Mouse (Mus musculus): ENCODE data around the gene Arx.

Gene Arx

GRCm38 (mm10) chrX:93286291-93286893 is at the start of gene Arx:
Gene Arx, plus strand, starts transcription at chrX:93286445.
- peak; percentile 8 for DNase-seq (ENCODE audit: low spot score)

- DNase-seq (ENCODE audit: low spot score) = no peak
Measured at GRCm38 (mm10) chrX:93251329-93251728, 34.9 kb upstream of the Arx start.

GRCm38 (mm10) chrX:93275689-93276088 is 10.6 kb upstream of the Arx start:
- DNase-seq (ENCODE audit: low spot score) = no peak

- DNase-seq (ENCODE audit: low spot score) = no peak
Measured at GRCm38 (mm10) chrX:93279940-93280339, 6.3 kb upstream of the Arx start.

GRCm38 (mm10) chrX:93281028-93281723 is 5.1 kb upstream of the Arx start:
- peak; percentile 19 for DNase-seq (ENCODE audit: low spot score)

- DNase-seq (ENCODE audit: low spot score) = no peak
Measured at GRCm38 (mm10) chrX:93281756-93282155, 4.5 kb upstream of the Arx start.

- DNase-seq (ENCODE audit: low spot score) = no peak
Measured at GRCm38 (mm10) chrX:93285091-93285490, 1.2 kb upstream of the Arx start.

- no peak for DNase-seq (ENCODE audit: low spot score)
Measured at GRCm38 (mm10) chrX:93288339-93288738, 2.1 kb downstream of the Arx start.

GRCm38 (mm10) chrX:93289076-93289475 is 2.8 kb downstream of the Arx start:
- DNase-seq (ENCODE audit: low spot score) = no peak

GRCm38 (mm10) chrX:93289851-93290380 is 3.7 kb downstream of the Arx start:
- no peak for DNase-seq (ENCODE audit: low spot score)

- no peak for DNase-seq (ENCODE audit: low spot score)
Measured at GRCm38 (mm10) chrX:93292031-93292430, 5.8 kb downstream of the Arx start.

GRCm38 (mm10) chrX:93294736-93295490 is 8.7 kb downstream of the Arx start:
- no peak for DNase-seq (ENCODE audit: low spot score)

- DNase-seq (ENCODE audit: low spot score) = no peak
Measured at GRCm38 (mm10) chrX:93295819-93296218, 9.6 kb downstream of the Arx start.

GRCm38 (mm10) chrX:93297001-93297441 is 10.8 kb downstream of the Arx start:
- DNase-seq (ENCODE audit: low spot score) = no peak

- no peak for DNase-seq (ENCODE audit: low spot score)
Measured at GRCm38 (mm10) chrX:93299046-93299626, 12.9 kb downstream of the Arx start.

- DNase-seq (ENCODE audit: low spot score) = no peak
Measured at GRCm38 (mm10) chrX:93299771-93300170, 13.5 kb downstream of the Arx start.

GRCm38 (mm10) chrX:93300183-93300815 is 14.1 kb downstream of the Arx start:
- DNase-seq (ENCODE audit: low spot score) = no peak

- DNase-seq (ENCODE audit: low spot score) = no peak
Measured at GRCm38 (mm10) chrX:93301798-93302197, 15.6 kb downstream of the Arx start.

- DNase-seq (ENCODE audit: low spot score) = no peak
Measured at GRCm38 (mm10) chrX:93305780-93306179, 19.5 kb downstream of the Arx start.

GRCm38 (mm10) chrX:93317577-93317976 is 31.3 kb downstream of the Arx start:
- no peak for DNase-seq (ENCODE audit: low spot score)

- no peak for DNase-seq (ENCODE audit: low spot score)
Measured at GRCm38 (mm10) chrX:93319979-93320378, 33.7 kb downstream of the Arx start.

- no peak for DNase-seq (ENCODE audit: low spot score)
Measured at GRCm38 (mm10) chrX:93321336-93321735, 35.1 kb downstream of the Arx start.
